Mouse (Mus musculus) lung, embryonic 14.5 days (tissue): ENCODE measurements at regions not wholly inside any gene's neighbourhood (a gene's known extent, or its start where the extent isn't known, plus 50 kb on each side); places are given as distances from the start of the nearest gene placed in this dataset.

Experiments
- ATAC-seq: fragments of 200-750 bp; cut with Nextera tagmentation; 2 replicates; pipeline ENCODE4 v1.8.0; 2017; ENCODE audit warnings: mild to moderate bottlenecking, moderate TSS enrichment, moderate library complexity; ENCODE audit not compliant: insufficient read depth
- DNase-seq: peaks from one replicate; pipeline ENCODE4 v3.0.0-alpha.2; 2015
- H3K27ac ChIP-seq: fragments of 300-500 bp; sonication (generic); 2 replicates; pipeline ENCODE4 v1.5.1; 2014; ENCODE audit warnings: low read depth, mild to moderate bottlenecking, moderate library complexity
- H3K27me3 ChIP-seq: fragments of 300-500 bp; sonication (generic); 2 replicates; pipeline ENCODE4 v1.6.1; 2014; ENCODE audit warnings: low read length, control low read depth; ENCODE audit not compliant: insufficient read depth
- H3K36me3 ChIP-seq: fragments of 300-500 bp; sonication (generic); 2 replicates; pipeline ENCODE4 v1.6.1; 2014; ENCODE audit warnings: control low read depth; ENCODE audit not compliant: insufficient read depth
- H3K4me1 ChIP-seq: fragments of 300-500 bp; sonication (generic); 2 replicates; pipeline ENCODE4 v1.6.1; 2014; ENCODE audit warnings: antibody characterized with exemption, control low read depth; ENCODE audit not compliant: insufficient read depth
- H3K4me2 ChIP-seq: fragments of 300-500 bp; sonication (generic); 2 replicates; pipeline ENCODE4 v1.6.1; 2014; ENCODE audit warnings: mild to moderate bottlenecking
- H3K4me3 ChIP-seq: fragments of 300-500 bp; sonication (generic); 2 replicates; pipeline ENCODE4 v1.5.1; 2014; ENCODE audit warnings: low read depth, low read length
- H3K9ac ChIP-seq: fragments of 300-500 bp; sonication (generic); 2 replicates; pipeline ENCODE4 v1.6.1; 2014
- H3K9me3 ChIP-seq: fragments of 300-500 bp; sonication (generic); 2 replicates; pipeline ENCODE4 v1.6.1; 2016; ENCODE audit warnings: low read depth, low read length, control low read depth
- CTCF ChIP-seq: IDR thresholded peaks from 2 replicates; pipeline ENCODE4 v1.5.1; 2016; ENCODE audit warnings: antibody characterized with exemption, low read depth
- WGBS: fragments of 180-500 bp; shearing (Covaris S2); extraction: QIAGEN DNeasy Blood & Tissue Kit; methylation state at CpG from one replicate; pipeline ENCODE4 v1.1.7; 2014; 5-methylcytosine and 5-hydroxymethylcytosine counted together

DNA sequence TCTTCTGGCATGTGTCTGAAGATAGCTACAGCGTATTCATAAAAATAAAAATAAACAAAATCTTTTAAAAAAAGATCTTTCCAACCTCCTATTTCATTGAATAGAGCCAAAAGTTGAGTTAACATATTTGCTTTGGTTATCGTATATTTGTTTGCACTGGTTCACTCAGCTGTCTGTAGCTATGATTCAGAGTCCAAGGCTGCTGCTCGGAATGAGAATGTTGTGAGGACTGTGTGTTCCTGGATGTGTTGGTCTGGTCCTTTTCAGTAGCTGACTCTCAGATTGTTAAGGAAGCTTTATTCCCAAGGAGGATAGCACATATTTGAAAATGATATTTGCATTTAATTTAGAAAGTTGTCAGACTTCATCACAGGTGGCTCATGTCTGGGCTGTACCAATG is 173.5 kb downstream of the Rprm start:
- H3K9ac ChIP-seq = no peak overlapping the region
- no peak overlapping the region for H3K4me2 ChIP-seq
- 73% methylated on average over 3 of the region's 3 CpGs for WGBS
- no peaks in the 10 kb centered on the region for H3K9me3 ChIP-seq
- DNase-seq (no peak), ATAC-seq (no peak)
- H3K27ac ChIP-seq = no peak overlapping the region
- no peak overlapping the region for H3K4me3 ChIP-seq
- H3K27me3 ChIP-seq = no peaks in the 10 kb centered on the region
- H3K4me1 ChIP-seq = no peaks in the 10 kb centered on the region
- H3K36me3 ChIP-seq = no peaks in the 10 kb centered on the region
- no peak for TF ChIP-seq CTCF
